Mouse (Mus musculus): ENCODE results near the gene Gm3285. TPM values are rescaled to one million over a fixed set of nuclear protein-coding genes. Genes with fewer than 3 reads are reported as not detected.

Gm3285 gene
- not detected in 2 replicates for polyA plus RNA-seq (2012)

- H3K4me1 ChIP-seq (ENCODE audit: control insufficient read depth) = peaks cover 5% of the 10 kb centered on the region
- peaks cover 4% of the 10 kb centered on the region; the same call in 1 of the 2 replicates for H3K9me3 ChIP-seq (ENCODE audit: control insufficient read depth, low read length)
- no peaks in the 10 kb centered on the region for H3K36me3 ChIP-seq (ENCODE audit: control insufficient read depth)
- no peak for TF ChIP-seq GATA1 (IDR thresholded peaks at IDR 0.05; ENCODE audit: low read length)
- no peak for TF ChIP-seq TAL1 (IDR thresholded peaks at IDR 0.05; ENCODE audit: low read length)
- no peaks in the 10 kb centered on the region for H3K27me3 ChIP-seq (ENCODE audit: control insufficient read depth)
- no peak within 1 kb of the TSS for H3K4me3 ChIP-seq (replicated peaks)
Observed at GRCm38 (mm10) chr10:77861675-77862074, at the start of gene Gm3285. Gene Gm3285, plus strand, starts transcription at chr10:77861975.

GRCm38 (mm10) chr10:77814382-77814781 lies 47.4 kb upstream of the Gm3285 start, which contains the start of gene Gm2696:
Gene Gm2696, plus strand, starts transcription at chr10:77814682.
- no peaks in the 10 kb centered on the region for H3K27me3 ChIP-seq (ENCODE audit: control insufficient read depth)
- H3K4me1 ChIP-seq (ENCODE audit: control insufficient read depth) = no peaks in the 10 kb centered on the region
- no peaks in the 10 kb centered on the region; the same call in 1 of the 2 replicates for H3K9me3 ChIP-seq (ENCODE audit: control insufficient read depth, low read length)
- no peak within 1 kb of the TSS for H3K4me3 ChIP-seq (replicated peaks)
- TF ChIP-seq TAL1 (IDR thresholded peaks at IDR 0.05; ENCODE audit: low read length) = no peak
- no peak for TF ChIP-seq GATA1 (IDR thresholded peaks at IDR 0.05; ENCODE audit: low read length)
- no peaks in the 10 kb centered on the region for H3K36me3 ChIP-seq (ENCODE audit: control insufficient read depth)

GRCm38 (mm10) chr10:77815514-77815913 lies 46.3 kb upstream of the Gm3285 start:
- Histone ChIP-seq H3K27me3 (ENCODE audit: control insufficient read depth) (no peaks in the 10 kb centered on the region), H3K4me1 (ENCODE audit: control insufficient read depth) (no peaks in the 10 kb centered on the region), H3K9me3 (ENCODE audit: control insufficient read depth, low read length) (no peaks in the 10 kb centered on the region; the same call in 1 of the 2 replicates), H3K4me3 (replicated peaks) (no peak overlapping the region), H3K36me3 (ENCODE audit: control insufficient read depth) (no peaks in the 10 kb centered on the region)
- TF ChIP-seq TAL1 (IDR thresholded peaks at IDR 0.05; ENCODE audit: low read length) (no peak), GATA1 (IDR thresholded peaks at IDR 0.05; ENCODE audit: low read length) (no peak)

- Histone ChIP-seq H3K4me3 (replicated peaks) (no peak overlapping the region), H3K27me3 (ENCODE audit: control insufficient read depth) (no peaks in the 10 kb centered on the region), H3K36me3 (ENCODE audit: control insufficient read depth) (no peaks in the 10 kb centered on the region), H3K9me3 (ENCODE audit: control insufficient read depth, low read length) (no peaks in the 10 kb centered on the region; the same call in 1 of the 2 replicates), H3K4me1 (ENCODE audit: control insufficient read depth) (no peaks in the 10 kb centered on the region)
- no peak for TF ChIP-seq TAL1 (IDR thresholded peaks at IDR 0.05; ENCODE audit: low read length)
- TF ChIP-seq GATA1 (IDR thresholded peaks at IDR 0.05; ENCODE audit: low read length) = no peak
Observed at GRCm38 (mm10) chr10:77818523-77818922, 43.3 kb upstream of the Gm3285 start.

- Histone ChIP-seq H3K27me3 (ENCODE audit: control insufficient read depth) (no peaks in the 10 kb centered on the region), H3K4me3 (replicated peaks) (no peak overlapping the region), H3K36me3 (ENCODE audit: control insufficient read depth) (no peaks in the 10 kb centered on the region), H3K9me3 (ENCODE audit: control insufficient read depth, low read length) (no peaks in the 10 kb centered on the region; the same call in 1 of the 2 replicates), H3K4me1 (ENCODE audit: control insufficient read depth) (no peaks in the 10 kb centered on the region)
- TF ChIP-seq TAL1 (IDR thresholded peaks at IDR 0.05; ENCODE audit: low read length) = no peak
- TF ChIP-seq GATA1 (IDR thresholded peaks at IDR 0.05; ENCODE audit: low read length) = no peak
Observed at GRCm38 (mm10) chr10:77819203-77819602, 42.6 kb upstream of the Gm3285 start.

GRCm38 (mm10) chr10:77826951-77827350 lies 34.8 kb upstream of the Gm3285 start, which contains the start of gene Krtap10-4:
Gene Krtap10-4, minus strand, starts transcription at chr10:77827095.
- Histone ChIP-seq H3K4me3 (replicated peaks) (no peak within 1 kb of the TSS), H3K27me3 (ENCODE audit: control insufficient read depth) (no peaks in the 10 kb centered on the region), H3K9me3 (ENCODE audit: control insufficient read depth, low read length) (no peaks in the 10 kb centered on the region; the same call in 1 of the 2 replicates), H3K4me1 (ENCODE audit: control insufficient read depth) (no peaks in the 10 kb centered on the region), H3K36me3 (ENCODE audit: control insufficient read depth) (no peaks in the 10 kb centered on the region)
- TF ChIP-seq TAL1 (IDR thresholded peaks at IDR 0.05; ENCODE audit: low read length) = no peak
- TF ChIP-seq GATA1 (IDR thresholded peaks at IDR 0.05; ENCODE audit: low read length) = no peak

- TF ChIP-seq GATA1 (IDR thresholded peaks at IDR 0.05; ENCODE audit: low read length) (no peak), TAL1 (IDR thresholded peaks at IDR 0.05; ENCODE audit: low read length) (no peak)
- no peaks in the 10 kb centered on the region for H3K27me3 ChIP-seq (ENCODE audit: control insufficient read depth)
- no peak within 1 kb of the TSS for H3K4me3 ChIP-seq (replicated peaks)
- no peaks in the 10 kb centered on the region for H3K9me3 ChIP-seq (ENCODE audit: control insufficient read depth, low read length)
- H3K36me3 ChIP-seq (ENCODE audit: control insufficient read depth) = no peaks in the 10 kb centered on the region
- H3K4me1 ChIP-seq (ENCODE audit: control insufficient read depth) = no peaks in the 10 kb centered on the region
Observed at GRCm38 (mm10) chr10:77835647-77836046, 26.1 kb upstream of the Gm3285 start, which contains the start of gene Krtap10-10. Gene Krtap10-10, plus strand, starts transcription at chr10:77835947.

GRCm38 (mm10) chr10:77839006-77839405 lies 22.8 kb upstream of the Gm3285 start:
- TF ChIP-seq TAL1 (IDR thresholded peaks at IDR 0.05; ENCODE audit: low read length) = no peak
- TF ChIP-seq GATA1 (IDR thresholded peaks at IDR 0.05; ENCODE audit: low read length) = no peak
- Histone ChIP-seq H3K4me1 (ENCODE audit: control insufficient read depth) (no peaks in the 10 kb centered on the region), H3K9me3 (ENCODE audit: control insufficient read depth, low read length) (peaks cover 2% of the 10 kb centered on the region; the same call in 1 of the 2 replicates), H3K27me3 (ENCODE audit: control insufficient read depth) (no peaks in the 10 kb centered on the region), H3K4me3 (replicated peaks) (no peak overlapping the region), H3K36me3 (ENCODE audit: control insufficient read depth) (no peaks in the 10 kb centered on the region)

GRCm38 (mm10) chr10:77846503-77846902 lies 15.3 kb upstream of the Gm3285 start, which contains the start of gene Gm36176:
Gene Gm36176, plus strand, starts transcription at chr10:77846803.
- no peak for TF ChIP-seq GATA1 (IDR thresholded peaks at IDR 0.05; ENCODE audit: low read length)
- TF ChIP-seq TAL1 (IDR thresholded peaks at IDR 0.05; ENCODE audit: low read length) = no peak
- H3K4me3 ChIP-seq (replicated peaks) = no peak within 1 kb of the TSS
- no peaks in the 10 kb centered on the region for H3K27me3 ChIP-seq (ENCODE audit: control insufficient read depth)
- H3K36me3 ChIP-seq (ENCODE audit: control insufficient read depth) = no peaks in the 10 kb centered on the region
- H3K4me1 ChIP-seq (ENCODE audit: control insufficient read depth) = no peaks in the 10 kb centered on the region
- H3K9me3 ChIP-seq (ENCODE audit: control insufficient read depth, low read length) = no peaks in the 10 kb centered on the region; the same call in 1 of the 2 replicates
